Mouse (Mus musculus) embryo, embryonic 10 days (tissue): Measurements from ENCODE around the gene St8sia1.

Experiments
- DNase-seq: peaks from one replicate; pipeline ENCODE4 v3.0.0-alpha.2; 2015; ENCODE audit warnings: low spot score

St8sia1 gene

DNA sequence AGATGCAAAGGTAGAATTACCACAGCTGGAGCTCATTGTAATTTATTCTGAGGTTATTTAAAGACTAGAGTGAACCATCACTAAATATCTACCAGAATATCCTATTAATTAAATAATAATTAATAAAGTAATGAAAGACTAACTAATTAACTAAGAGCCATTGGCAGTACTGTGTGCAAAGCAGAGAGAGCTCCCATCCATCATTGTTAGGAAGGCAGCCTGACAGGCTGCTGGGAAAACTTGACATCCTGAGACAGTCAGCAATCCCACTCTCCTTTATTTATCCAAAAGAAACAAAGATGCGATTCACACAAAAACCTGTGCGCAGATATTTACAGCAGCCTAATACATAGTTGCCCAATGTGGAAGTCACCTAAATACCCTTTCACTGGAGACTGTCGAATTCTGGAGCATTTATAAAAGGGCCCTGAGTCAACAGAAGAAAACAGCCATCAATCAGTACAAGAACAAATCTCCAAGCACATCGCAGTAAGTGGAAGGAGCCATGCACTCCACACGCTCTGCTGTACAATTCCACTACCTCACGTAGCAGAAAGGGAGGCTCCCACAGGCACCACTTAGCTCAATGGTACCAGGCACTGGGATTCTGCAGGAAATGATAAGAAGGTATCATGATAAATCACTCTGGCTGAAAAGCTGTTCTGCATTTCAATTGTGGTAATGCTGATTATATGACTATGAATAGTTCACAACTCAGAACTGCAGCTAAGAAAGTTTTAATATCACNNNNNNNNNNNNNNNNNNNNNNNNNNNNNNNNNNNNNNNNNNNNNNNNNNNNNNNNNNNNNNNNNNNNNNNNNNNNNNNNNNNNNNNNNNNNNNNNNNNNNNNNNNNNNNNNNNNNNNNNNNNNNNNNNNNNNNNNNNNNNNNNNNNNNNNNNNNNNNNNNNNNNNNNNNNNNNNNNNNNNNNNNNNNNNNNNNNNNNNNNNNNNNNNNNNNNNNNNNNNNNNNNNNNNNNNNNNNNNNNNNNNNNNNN is 15.7 kb upstream of the St8sia1 start:
- DNase-seq, result peak; percentile 34

GRCm38 (mm10) chr6:142977221-142977620 is 13.0 kb upstream of the St8sia1 start:
- DNase-seq, result no peak

- no peak for DNase-seq
Measured at GRCm38 (mm10) chr6:142973289-142973688, 9.0 kb upstream of the St8sia1 start.

DNA sequence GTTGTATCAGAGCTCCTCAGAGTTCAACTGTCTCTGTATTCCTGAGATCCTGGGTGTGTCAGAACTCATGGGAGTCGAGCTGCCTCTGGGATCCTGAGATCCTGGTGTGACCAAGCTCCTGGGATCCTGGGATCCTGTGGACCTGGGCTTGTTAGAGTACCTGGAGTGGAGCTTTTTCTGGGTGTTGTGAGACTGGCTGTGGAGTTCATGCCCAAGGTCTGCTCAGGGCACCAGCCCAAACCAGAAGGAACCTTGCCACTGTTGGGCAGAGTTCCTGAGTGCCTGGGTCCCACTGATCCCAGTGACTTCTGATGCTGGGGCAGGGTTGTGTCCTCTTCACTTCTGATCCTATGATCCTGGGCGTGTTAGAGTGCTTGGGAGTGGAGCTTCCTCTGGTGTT is 8.0 kb upstream of the St8sia1 start:
- DNase-seq, result no peak

- DNase-seq, result no peak
Measured at GRCm38 (mm10) chr6:142967407-142967806, 3.2 kb upstream of the St8sia1 start.

DNA sequence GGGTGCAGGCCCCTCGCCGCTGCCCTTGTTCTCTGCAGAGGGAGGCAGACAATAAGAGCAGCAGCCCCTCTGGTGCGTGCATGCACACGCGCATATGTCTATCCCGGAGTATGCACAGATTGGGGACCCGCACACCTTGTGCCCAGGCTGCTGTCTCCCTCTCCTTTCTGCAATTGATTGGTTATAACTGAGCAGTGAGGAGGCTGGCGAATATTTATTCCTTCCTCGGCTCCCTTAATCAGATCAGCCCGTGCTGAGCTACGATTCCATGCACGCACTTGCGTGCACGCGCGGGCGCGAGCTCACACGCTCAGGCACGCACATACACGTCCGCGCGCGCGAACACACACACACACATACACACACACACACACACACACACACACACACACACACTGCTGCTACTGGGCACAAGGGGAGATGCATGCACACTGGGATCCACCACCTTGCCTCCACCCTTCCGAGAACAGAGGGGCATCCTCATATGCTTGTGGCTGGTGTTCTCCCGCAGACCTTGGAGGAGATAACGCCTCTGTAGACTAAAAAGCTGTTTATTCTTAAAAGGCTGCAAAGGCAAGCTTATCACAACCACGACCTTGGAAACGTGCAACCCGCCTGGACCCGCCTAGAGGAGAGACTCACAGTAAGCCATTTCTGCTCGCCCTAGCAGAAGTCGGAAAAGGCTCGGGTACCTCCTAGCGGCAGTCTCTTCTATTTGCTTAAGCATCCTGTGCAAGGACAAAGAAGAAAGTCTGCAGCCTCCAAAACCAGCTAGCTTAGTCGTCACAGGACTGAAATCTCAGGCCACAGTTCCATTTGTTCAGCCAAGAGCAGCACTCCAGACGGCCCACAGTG is 506 bp upstream of the St8sia1 start:
- DNase-seq, result peak; percentile 90

- DNase-seq, result no peak
Measured at GRCm38 (mm10) chr6:142963480-142964075, 674 bp downstream of the St8sia1 start.

DNA sequence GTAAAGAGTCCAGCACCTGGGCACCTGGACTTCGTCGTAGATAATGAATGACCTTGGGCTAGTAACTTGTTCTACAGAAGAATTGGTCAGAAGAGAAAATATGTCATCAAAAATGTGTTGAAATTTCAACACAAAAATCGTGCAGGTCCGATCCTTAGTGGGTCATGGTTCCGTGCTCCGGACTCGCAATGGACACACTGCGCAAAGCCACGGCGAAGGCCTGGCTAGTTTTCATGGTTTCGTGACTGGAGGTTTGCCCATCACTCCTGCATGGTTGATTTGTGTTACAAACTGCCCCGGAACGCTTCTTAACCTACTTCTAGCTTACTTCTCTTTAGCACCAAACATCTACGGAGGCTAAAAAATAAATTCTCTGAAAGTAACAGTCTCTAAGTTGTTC is 1.4 kb downstream of the St8sia1 start:
- no peak for DNase-seq

DNA sequence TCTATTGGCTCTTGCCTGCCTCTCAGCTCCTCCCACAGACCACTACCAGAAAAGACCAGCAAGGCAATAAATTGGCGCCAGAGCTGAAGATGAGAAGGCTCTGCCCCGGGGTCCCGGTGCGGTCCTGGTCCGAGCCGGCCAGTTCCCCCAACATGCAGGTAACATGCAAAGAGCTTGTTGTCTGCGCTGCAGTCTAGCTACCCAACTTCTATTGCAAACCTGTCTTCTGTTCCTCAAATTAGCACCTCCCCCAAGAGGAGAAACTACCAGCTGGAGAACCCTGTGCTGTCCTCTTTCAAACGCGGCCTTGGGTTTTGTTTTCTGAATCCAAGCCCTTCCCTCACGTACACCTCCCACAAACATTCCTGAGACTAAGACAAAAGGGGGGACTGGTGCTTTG is 1.8 kb downstream of the St8sia1 start:
- no peak for DNase-seq

GRCm38 (mm10) chr6:142961721-142962455 is 2.4 kb downstream of the St8sia1 start:
- no peak for DNase-seq

GRCm38 (mm10) chr6:142956556-142956955 is 7.7 kb downstream of the St8sia1 start:
- no peak for DNase-seq

- no peak for DNase-seq
Measured at GRCm38 (mm10) chr6:142955281-142955680, 9.0 kb downstream of the St8sia1 start.

DNA sequence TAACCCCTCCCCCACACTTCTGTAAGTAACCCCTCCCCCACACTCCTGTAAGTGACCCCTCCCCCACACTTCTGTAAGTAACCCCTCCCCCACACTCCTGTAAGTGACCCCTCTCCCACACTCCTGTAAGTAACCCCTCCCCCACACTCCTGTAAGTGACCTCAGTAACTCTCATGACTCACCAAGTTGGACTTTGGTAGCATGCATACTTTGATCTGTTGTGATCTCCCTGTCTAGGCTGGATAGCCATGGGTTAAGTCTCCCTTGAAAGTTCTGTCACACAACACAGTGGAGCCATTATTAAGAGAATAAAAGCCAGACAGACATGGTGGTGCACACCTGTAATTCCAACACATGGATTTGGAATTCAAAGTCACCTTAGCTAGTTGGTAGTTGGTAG is 11.1 kb downstream of the St8sia1 start:
- DNase-seq, result no peak

DNA sequence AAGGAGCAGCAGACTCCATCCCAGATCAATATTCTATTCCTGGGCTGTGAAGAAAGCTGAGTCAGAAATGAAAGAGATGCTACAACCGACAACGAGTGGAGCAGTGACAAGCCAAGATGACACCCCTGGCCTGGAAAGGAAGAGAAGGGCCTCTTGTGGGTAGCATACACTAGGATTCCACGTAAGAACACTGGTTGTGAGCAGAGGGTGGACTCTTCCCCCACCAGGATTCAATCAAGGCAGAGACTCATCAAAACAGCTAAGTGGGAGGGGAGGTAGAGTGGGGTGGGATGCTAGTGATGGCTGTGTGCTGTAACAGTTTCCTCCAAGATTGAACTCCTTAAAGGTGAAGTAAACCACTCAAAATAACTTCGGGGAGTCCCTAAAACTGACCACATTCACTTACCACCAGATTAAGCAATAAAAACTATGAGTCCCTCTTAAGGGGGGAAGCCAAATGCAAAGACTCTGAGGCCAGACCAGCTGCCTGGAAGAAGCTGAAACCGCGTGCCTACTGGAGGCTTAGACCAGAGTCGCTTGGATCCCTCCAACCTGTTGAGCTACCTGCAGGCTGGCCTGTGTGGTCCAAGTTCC is 11.8 kb downstream of the St8sia1 start:
- DNase-seq, result no peak

- no peak for DNase-seq
Measured at GRCm38 (mm10) chr6:142951564-142952308, 12.5 kb downstream of the St8sia1 start.

GRCm38 (mm10) chr6:142950354-142950753 is 13.9 kb downstream of the St8sia1 start:
- no peak for DNase-seq

GRCm38 (mm10) chr6:142948955-142949357 is 15.3 kb downstream of the St8sia1 start:
- no peak for DNase-seq

- no peak for DNase-seq
Measured at GRCm38 (mm10) chr6:142947029-142947428, 17.2 kb downstream of the St8sia1 start.

- no peak for DNase-seq
Measured at GRCm38 (mm10) chr6:142946069-142946871, 18.0 kb downstream of the St8sia1 start.

DNA sequence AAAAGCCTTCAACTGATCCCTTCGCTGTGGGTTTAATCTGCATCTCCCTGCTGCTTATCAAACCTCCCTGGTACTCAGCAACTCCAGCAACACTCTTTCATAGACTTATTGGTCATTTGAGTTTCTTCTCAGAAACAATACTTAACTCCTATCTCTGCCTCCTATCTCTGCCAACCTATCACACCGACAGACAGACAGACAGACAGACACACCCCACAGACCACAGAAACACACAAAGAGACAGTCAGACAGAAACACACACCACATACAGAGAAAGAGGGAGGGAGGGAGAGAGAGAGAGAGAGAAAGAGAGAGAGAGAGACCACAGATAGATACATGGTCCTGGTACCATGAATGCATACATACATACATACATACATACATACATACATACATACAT is 18.8 kb downstream of the St8sia1 start:
- no peak for DNase-seq
